Mouse (Mus musculus) retina, embryonic 14.5 days (tissue): ENCODE results near the gene Orc5.
"Not testable (repeated sequence)": the region's sequence is repeated elsewhere in the genome, so short reads cannot be mapped to it uniquely, and the experiment has no call there.

Source experiments
- DNase-seq: peaks from one replicate; pipeline ENCODE4 v3.0.0-alpha.2; 2015; ENCODE audit warnings: low spot score

The Orc5 gene

GRCm38 (mm10) chr5:22536695-22537094 lies 13.5 kb downstream of the Orc5 start:
- no peak for DNase-seq

- DNase-seq, result no peak
Observed at GRCm38 (mm10) chr5:22532571-22532970, 17.7 kb downstream of the Orc5 start.

- DNase-seq, result no peak
Observed at GRCm38 (mm10) chr5:22522612-22523011, 27.6 kb downstream of the Orc5 start.

GRCm38 (mm10) chr5:22519708-22520107 lies 30.5 kb downstream of the Orc5 start:
- no peak for DNase-seq

- peak; percentile 55 for DNase-seq
Observed at GRCm38 (mm10) chr5:22515745-22516144, 34.5 kb downstream of the Orc5 start.

- DNase-seq, result not testable (repeated sequence)
Observed at GRCm38 (mm10) chr5:22514231-22514630, 36.0 kb downstream of the Orc5 start.

- not testable (repeated sequence) for DNase-seq
Observed at GRCm38 (mm10) chr5:22512579-22512978, 37.6 kb downstream of the Orc5 start.

GRCm38 (mm10) chr5:22511824-22512223 lies 38.4 kb downstream of the Orc5 start:
- DNase-seq, result peak; percentile 82

GRCm38 (mm10) chr5:22508560-22508959 lies 41.7 kb downstream of the Orc5 start:
- no peak for DNase-seq

- no peak for DNase-seq
Observed at GRCm38 (mm10) chr5:22499437-22499836, 50.8 kb downstream of the Orc5 start.

GRCm38 (mm10) chr5:22491088-22491487 lies 59.1 kb downstream of the Orc5 start:
- DNase-seq, result no peak

- DNase-seq, result peak; percentile 26
Observed at GRCm38 (mm10) chr5:22489091-22489490, 61.1 kb downstream of the Orc5 start.

GRCm38 (mm10) chr5:22486601-22487206 lies 63.5 kb downstream of the Orc5 start:
- no peak for DNase-seq

- DNase-seq, result no peak
Observed at GRCm38 (mm10) chr5:22485764-22486163, 64.5 kb downstream of the Orc5 start.

GRCm38 (mm10) chr5:22482567-22482966 lies 67.7 kb downstream of the Orc5 start:
- DNase-seq, result no peak

- DNase-seq, result not testable (repeated sequence)
Observed at GRCm38 (mm10) chr5:22472445-22472844, 77.8 kb downstream of the Orc5 start.

- peak; percentile 22 for DNase-seq
Observed at GRCm38 (mm10) chr5:22471243-22471642, 79.0 kb downstream of the Orc5 start.

- no peak for DNase-seq
Observed at GRCm38 (mm10) chr5:22452871-22453661, 97.2 kb downstream of the Orc5 start.

- DNase-seq, result no peak
Observed at GRCm38 (mm10) chr5:22452452-22452851, 97.8 kb downstream of the Orc5 start.

- DNase-seq, result no peak
Observed at GRCm38 (mm10) chr5:22451764-22452163, 98.5 kb downstream of the Orc5 start.

GRCm38 (mm10) chr5:22449492-22449891 lies 100.7 kb downstream of the Orc5 start:
- no peak for DNase-seq
